Mouse (Mus musculus) thymus, adult 2 months (tissue): ENCODE results near the gene Rab37.

Experiments used
- CTCF ChIP-seq: fragments of 200-500 bp; IDR thresholded peaks from 2 replicates; pipeline ENCODE4 v1.5.1; 2012; ENCODE audit warnings: mild to moderate bottlenecking, control low read depth, low read length, moderate library complexity, borderline replicate concordance; ENCODE audit not compliant: control insufficient read depth, poor library complexity, insufficient read depth; ENCODE audit errors: extremely low read depth
- POLR2A ChIP-seq: fragments of 200-500 bp; IDR thresholded peaks from 2 replicates; pipeline ENCODE4 v1.6.1; 2012; ENCODE audit warnings: mild to moderate bottlenecking, low read length, control low read depth, moderate library complexity; ENCODE audit not compliant: control insufficient read depth, poor library complexity, insufficient read depth; ENCODE audit errors: extremely low read depth

DNA sequence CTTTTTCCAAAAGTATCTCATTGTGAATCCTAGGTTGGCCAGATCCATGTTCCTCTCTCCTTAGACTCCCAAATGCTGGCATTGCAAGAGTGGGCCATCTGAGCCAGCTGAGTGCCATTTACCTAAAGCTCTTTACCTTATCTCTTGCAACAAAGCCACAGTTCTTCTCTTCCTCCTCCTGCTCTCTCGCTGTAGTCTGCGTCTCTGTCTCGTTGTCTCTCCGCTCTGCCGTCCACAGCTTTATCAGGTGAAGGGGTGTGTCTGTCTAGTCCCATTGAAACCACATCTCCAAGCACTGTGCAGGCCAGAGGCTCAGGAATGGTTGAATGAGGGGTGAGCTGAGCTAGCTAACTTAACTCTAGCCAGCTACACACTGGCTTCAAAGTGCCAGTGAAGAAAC, 104.7 kb downstream of the Rab37 start:
- TF ChIP-seq POLR2A (no peak), CTCF (no peak)
